Mouse (Mus musculus) neural tube, embryonic 11.5 days (tissue): ENCODE measurements at regions not wholly inside any gene's neighbourhood (a gene's known extent, or its start where the extent isn't known, plus 50 kb on each side); places are given as distances from the start of the nearest gene placed in this dataset.

Experiments
- ATAC-seq: fragments of 200-750 bp; cut with Nextera tagmentation; 2 replicates; pipeline ENCODE4 v1.8.0; 2017; ENCODE audit warnings: moderate number of reproducible peaks, mild to moderate bottlenecking, moderate TSS enrichment, moderate library complexity; ENCODE audit not compliant: insufficient read depth, low FRiP score, low TSS enrichment
- DNase-seq: peaks from one replicate; pipeline ENCODE4 v3.0.0-alpha.2; 2015; ENCODE audit warnings: low spot score
- H3K27ac ChIP-seq: fragments of 300-500 bp; sonication (generic); 2 replicates; pipeline ENCODE4 v1.5.1; 2014; ENCODE audit warnings: low read depth, mild to moderate bottlenecking, low read length
- H3K27me3 ChIP-seq: fragments of 300-500 bp; sonication (generic); 2 replicates; pipeline ENCODE4 v1.6.1; 2014; ENCODE audit warnings: mild to moderate bottlenecking, low read length, mixed read lengths; ENCODE audit not compliant: control insufficient read depth, insufficient read depth
- H3K36me3 ChIP-seq: fragments of 300-500 bp; sonication (generic); 2 replicates; pipeline ENCODE4 v1.6.1; 2014; ENCODE audit warnings: mild to moderate bottlenecking, low read length, moderate library complexity, mixed read lengths; ENCODE audit not compliant: control insufficient read depth, insufficient read depth
- H3K4me1 ChIP-seq: fragments of 300-500 bp; sonication (generic); 2 replicates; pipeline ENCODE4 v1.6.1; 2014; ENCODE audit warnings: low read length, mixed read lengths; ENCODE audit not compliant: control insufficient read depth, insufficient read depth
- H3K4me2 ChIP-seq: fragments of 300-500 bp; sonication (generic); 2 replicates; pipeline ENCODE4 v1.6.1; 2014; ENCODE audit warnings: low read depth, mild to moderate bottlenecking, moderate library complexity
- H3K4me3 ChIP-seq: fragments of 300-500 bp; sonication (generic); 2 replicates; pipeline ENCODE4 v1.5.1; 2014; ENCODE audit warnings: low read depth, low read length
- H3K9ac ChIP-seq: fragments of 300-500 bp; sonication (generic); 2 replicates; pipeline ENCODE4 v1.6.1; 2014; ENCODE audit warnings: mild to moderate bottlenecking, low read length
- H3K9me3 ChIP-seq: fragments of 300-500 bp; sonication (generic); 2 replicates; pipeline ENCODE4 v1.6.1; 2016; ENCODE audit warnings: low read length; ENCODE audit not compliant: control insufficient read depth
- WGBS: fragments of 180-500 bp; shearing (Covaris S2); extraction: QIAGEN DNeasy Blood & Tissue Kit; methylation state at CpG from one replicate; pipeline ENCODE4 v1.1.7; 2014; 5-methylcytosine and 5-hydroxymethylcytosine counted together

DNA sequence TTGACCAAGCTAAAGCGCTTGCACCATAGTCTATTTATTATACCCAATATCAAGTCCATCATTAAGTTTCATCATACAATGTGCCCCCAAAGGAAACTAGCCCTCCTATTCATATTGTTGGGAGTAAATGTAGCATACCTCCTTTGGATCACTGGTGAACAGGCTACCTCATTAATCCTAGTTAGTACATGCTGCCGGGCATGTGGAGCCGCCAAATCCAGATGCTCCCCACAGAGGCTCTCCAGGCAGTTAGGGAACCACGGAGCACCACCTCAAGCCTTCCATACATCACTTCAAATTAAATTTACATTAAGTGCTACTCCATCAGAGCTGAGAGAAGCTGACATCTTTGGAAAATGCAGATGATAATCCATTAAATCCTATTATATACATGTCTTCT, 81.1 kb upstream of the Foxd3 start:
- Histone ChIP-seq H3K4me3 (no peak overlapping the region), H3K36me3 (no peaks in the 10 kb centered on the region), H3K4me2 (no peak overlapping the region), H3K4me1 (peaks cover 11% of the 10 kb centered on the region), H3K27me3 (peaks cover 6% of the 10 kb centered on the region; the same call in 1 of the 2 replicates), H3K9me3 (no peaks in the 10 kb centered on the region), H3K9ac (no peak overlapping the region), H3K27ac (no peak overlapping the region)
- DNase-seq = peak; percentile 44
- 0 out of 2 replicates have a peak, but pooled peaks have one; percentile 36 for ATAC-seq
- WGBS = 23% methylated on average over 4 of the region's 4 CpGs

DNA sequence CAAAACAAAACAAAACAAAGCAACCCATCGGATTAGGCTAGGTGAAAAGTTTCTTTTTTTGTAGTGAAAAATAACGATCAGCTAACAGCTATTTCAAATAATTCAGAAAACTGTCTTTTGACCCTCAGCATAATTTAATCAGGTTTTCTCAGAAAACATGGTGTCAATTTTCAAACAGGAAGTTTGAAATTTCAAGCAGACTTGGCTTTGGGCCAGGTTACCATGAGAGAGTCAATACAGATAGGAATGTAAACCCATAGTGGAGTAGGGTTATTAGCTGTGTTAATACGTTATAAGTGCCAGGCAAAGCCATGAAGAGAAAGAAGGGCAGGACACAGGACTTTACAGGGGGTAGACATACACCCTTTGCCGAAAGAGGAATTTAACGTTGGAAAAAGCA, 58.3 kb upstream of the Foxd3 start:
- H3K4me3 ChIP-seq = no peak overlapping the region
- no peak overlapping the region for H3K4me2 ChIP-seq
- DNase-seq (no peak), ATAC-seq (no peak)
- no peaks in the 10 kb centered on the region for H3K27me3 ChIP-seq
- no peaks in the 10 kb centered on the region for H3K9me3 ChIP-seq
- H3K4me1 ChIP-seq = no peaks in the 10 kb centered on the region
- H3K36me3 ChIP-seq = no peaks in the 10 kb centered on the region
- no peak overlapping the region for H3K9ac ChIP-seq
- no peak overlapping the region for H3K27ac ChIP-seq
- 83% methylated on average over 5 of the region's 5 CpGs for WGBS

DNA sequence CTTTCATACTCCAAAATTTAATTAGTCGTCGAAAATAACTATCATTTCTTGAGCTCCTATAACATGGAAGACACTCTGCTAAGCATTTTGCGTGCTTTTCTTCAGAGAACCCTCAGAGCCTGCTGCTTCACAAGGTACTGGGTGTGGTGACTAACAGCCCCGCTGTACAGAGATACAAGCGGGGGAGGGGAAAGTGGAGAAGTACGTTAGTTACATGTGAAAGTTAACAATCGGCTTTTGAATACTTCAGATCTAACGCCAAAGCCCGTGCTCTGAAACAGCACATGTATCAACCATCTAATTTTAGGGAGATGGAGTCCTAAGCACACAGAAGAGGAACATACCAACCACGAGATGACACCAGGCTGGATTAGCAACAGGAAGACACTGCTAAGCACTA, 55.4 kb upstream of the Foxd3 start:
- no peak for ATAC-seq
- Histone ChIP-seq H3K36me3 (no peaks in the 10 kb centered on the region), H3K9me3 (no peaks in the 10 kb centered on the region), H3K27ac (no peak overlapping the region), H3K4me3 (no peak overlapping the region), H3K9ac (no peak overlapping the region), H3K4me1 (no peaks in the 10 kb centered on the region), H3K27me3 (no peaks in the 10 kb centered on the region), H3K4me2 (no peak overlapping the region)
- DNase-seq = no peak
- WGBS = 64% methylated on average over 10 of the region's 10 CpGs

GRCm38 (mm10) chr4:99601463-99601862, 54.6 kb upstream of the Foxd3 start:
- H3K9me3 ChIP-seq = no peaks in the 10 kb centered on the region
- H3K36me3 ChIP-seq = no peaks in the 10 kb centered on the region
- H3K4me3 ChIP-seq = no peak overlapping the region
- ATAC-seq = no peak
- no peaks in the 10 kb centered on the region for H3K27me3 ChIP-seq
- 66% methylated on average over 6 of the region's 6 CpGs for WGBS
- no peak overlapping the region for H3K27ac ChIP-seq
- DNase-seq = no peak
- H3K4me1 ChIP-seq = no peaks in the 10 kb centered on the region
- H3K4me2 ChIP-seq = no peak overlapping the region
- no peak overlapping the region for H3K9ac ChIP-seq
